25 mouse cellular contexts compared by ENCODE assay signal in the genomic region with DNA sequence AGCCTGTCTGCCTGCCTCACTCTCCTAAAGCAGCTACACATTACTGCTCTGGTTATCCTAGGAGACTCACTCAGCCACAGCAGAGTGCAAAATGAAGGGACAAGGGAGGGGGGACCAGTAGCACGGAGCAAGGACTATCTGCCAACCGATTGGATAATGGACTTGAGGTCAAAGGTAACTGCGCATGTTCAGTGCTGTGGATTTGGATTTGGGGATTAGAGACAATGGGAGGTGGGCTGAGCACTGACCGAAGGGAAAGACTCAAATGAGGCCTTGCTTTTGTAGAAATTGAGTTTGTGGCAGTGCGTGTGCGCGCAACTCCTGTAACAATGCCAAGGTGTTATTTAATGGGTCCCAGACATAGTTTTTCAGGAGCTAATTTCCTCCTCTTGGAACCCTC.
"Had no signal": no experiment of that assay in that cellular context is flagged by ENCODE, and none has a peak within 500 bp of the region (broad histone marks: within the 10 kb centered on the region; RNA-seq: fewer than 3 reads in every experiment).

No protein-coding gene starts in this region.

- H3K27ac ChIP-seq: gastrocnemius, adult 2 months; heart, embryonic 10.5 days; hindbrain, embryonic 10.5 days; hindbrain, embryonic 12.5 days; hindbrain, embryonic 14.5 days; layer of hippocampus, adult 2 months; left cerebral cortex, adult 2 months; limb, embryonic 10.5 days; limb, embryonic 12.5 days; liver, embryonic 13.5 days; liver, embryonic 15.5 days had no signal

- H3K9ac ChIP-seq: heart, embryonic 12.5 days; hindbrain, embryonic 12.5 days; hindbrain, embryonic 14.5 days; limb, embryonic 12.5 days; liver, embryonic 13.5 days; liver, embryonic 15.5 days had no signal

- H3K4me3 ChIP-seq: gastrocnemius, adult 2 months; heart, embryonic 10.5 days; heart, embryonic 12.5 days; hindbrain, embryonic 10.5 days; hindbrain, embryonic 12.5 days; layer of hippocampus, adult 2 months; left cerebral cortex, adult 2 months; limb, embryonic 10.5 days; limb, embryonic 12.5 days; liver, embryonic 13.5 days; liver, embryonic 15.5 days had no signal

- H3K9me3 ChIP-seq: heart, embryonic 10.5 days; heart, embryonic 12.5 days; hindbrain, embryonic 10.5 days; hindbrain, embryonic 12.5 days; limb, embryonic 10.5 days; limb, embryonic 12.5 days; liver, embryonic 13.5 days; liver, embryonic 15.5 days had no signal

- H3K4me1 ChIP-seq: heart, embryonic 10.5 days; liver, embryonic 13.5 days; liver, embryonic 15.5 days had no signal

- H3K36me3 ChIP-seq: heart, embryonic 10.5 days; heart, embryonic 12.5 days; hindbrain, embryonic 10.5 days; hindbrain, embryonic 12.5 days; limb, embryonic 10.5 days; limb, embryonic 12.5 days; liver, embryonic 13.5 days; liver, embryonic 15.5 days had no signal

- ATAC-seq: hindbrain, embryonic 16.5 days; intestine, postnatal 0 days had no signal

- H3K4me2 ChIP-seq: heart, embryonic 12.5 days; hindbrain, embryonic 12.5 days; hindbrain, embryonic 14.5 days; limb, embryonic 12.5 days; liver, embryonic 11.5 days; liver, embryonic 13.5 days; liver, embryonic 15.5 days had no signal

- DNase-seq: gastrocnemius, adult 2 months; gastrocnemius, postnatal 10 days; gastrocnemius, postnatal 25 days; heart, postnatal 10 days; heart, postnatal 4 days; kidney, adult 18-20 months; kidney, adult 8-10 months; kidney, postnatal 10 days; kidney, postnatal 25 days; kidney, postnatal 4 days; liver; liver, embryonic 13.5 days had no signal
